Mouse (Mus musculus) stomach, postnatal 0 days (tissue): ENCODE measurements around the gene Qrfp. TPM values are rescaled to one million over a fixed set of nuclear protein-coding genes. Genes with fewer than 3 reads are reported as not detected.

Source experiments
- ATAC-seq: fragments of 200-750 bp; cut with Nextera tagmentation; 2 replicates; pipeline ENCODE4 v1.8.0; 2017; ENCODE audit not compliant: low FRiP score, low TSS enrichment
- DNase-seq: peaks from one replicate; pipeline ENCODE4 v3.0.0-alpha.2; 2016; ENCODE audit warnings: low spot score
- H3K27ac ChIP-seq: fragments of 300-500 bp; sonication (generic); replicated peaks from 2 replicates; pipeline ENCODE4 v1.5.1; 2014; ENCODE audit warnings: mild to moderate bottlenecking, control low read depth
- H3K27me3 ChIP-seq: fragments of 300-500 bp; sonication (generic); 2 replicates; pipeline ENCODE4 v1.6.1; 2014; ENCODE audit warnings: low read length; ENCODE audit not compliant: control insufficient read depth, insufficient read depth
- H3K36me3 ChIP-seq: fragments of 300-500 bp; sonication (generic); 2 replicates; pipeline ENCODE4 v1.6.1; 2014; ENCODE audit warnings: low read length, mixed read lengths; ENCODE audit not compliant: control insufficient read depth, insufficient read depth
- H3K4me1 ChIP-seq: fragments of 300-500 bp; sonication (generic); replicated peaks from 2 replicates; pipeline ENCODE4 v1.6.1; 2014; ENCODE audit warnings: antibody characterized with exemption; ENCODE audit not compliant: control insufficient read depth, insufficient read depth
- H3K4me2 ChIP-seq: fragments of 300-500 bp; sonication (generic); replicated peaks from 2 replicates; pipeline ENCODE4 v1.6.1; 2014; ENCODE audit warnings: low read depth, mild to moderate bottlenecking, control low read depth, moderate library complexity
- H3K4me3 ChIP-seq: fragments of 300-500 bp; sonication (generic); 2 replicates; pipeline ENCODE4 v1.5.1; 2014; ENCODE audit warnings: low read depth, low read length, control low read depth
- H3K9ac ChIP-seq: fragments of 300-500 bp; sonication (generic); 2 replicates; pipeline ENCODE4 v1.6.1; 2014; ENCODE audit warnings: mild to moderate bottlenecking, low read length, control low read depth, mixed read lengths
- H3K9me3 ChIP-seq: fragments of 300-500 bp; sonication (generic); 2 replicates; pipeline ENCODE4 v1.6.1; 2016; ENCODE audit warnings: low read length; ENCODE audit not compliant: control insufficient read depth
- CTCF ChIP-seq: IDR thresholded peaks from 2 replicates; pipeline ENCODE4 v1.5.1; 2016; ENCODE audit warnings: antibody characterized with exemption, low read depth, mild to moderate bottlenecking, moderate library complexity
- EP300 ChIP-seq: optimal IDR thresholded peaks from 2 replicates; pipeline ENCODE3; 2016; ENCODE audit warnings: antibody characterized with exemption
- WGBS: fragments of 180-500 bp; shearing (Covaris S2); extraction: QIAGEN DNeasy Blood & Tissue Kit; methylation state at CpG from one replicate; pipeline ENCODE4 v1.1.7; 2014; 5-methylcytosine and 5-hydroxymethylcytosine counted together
- polyA plus RNA-seq: library from polyadenylated mRNA; unstranded; fragments of >200 nt; fragmentation: Nextera tagmentation; extraction: Ambion mirVana; gene quantifications from 2 replicates; pipeline ENCODE4 v1.2.1, GENCODE M21; 2015

The Qrfp gene
- polyA plus RNA-seq, 1 experiment from 2014 or later = 0.08 TPM

- H3K4me1 ChIP-seq = peaks cover 12% of the 10 kb centered on the region
- peak overlapping the region; percentile 5; the same call in 1 of the 2 replicates for H3K4me2 ChIP-seq
- ATAC-seq = no peak
- H3K27me3 ChIP-seq = no peaks in the 10 kb centered on the region
- H3K9me3 ChIP-seq = no peaks in the 10 kb centered on the region
- no peak for TF ChIP-seq CTCF
- no peak for TF ChIP-seq EP300
- H3K9ac ChIP-seq = peak overlapping the region; percentile 23; the same call in 1 of the 2 replicates
- WGBS = 41% methylated on average over 2 of the region's 2 CpGs
- H3K27ac ChIP-seq = peak overlapping the region; percentile 56; the same call in 1 of the 2 replicates
- no peak for DNase-seq
- no peaks in the 10 kb centered on the region for H3K36me3 ChIP-seq
- H3K4me3 ChIP-seq = no peak overlapping the region
Observed at GRCm38 (mm10) chr2:31763271-31763670, 47.1 kb downstream of the Qrfp start.

- H3K27ac ChIP-seq = peak overlapping the region; percentile 56; the same call in 1 of the 2 replicates
- WGBS = 30% methylated on average over 2 of the region's 2 CpGs
- H3K4me2 ChIP-seq = peak overlapping the region; percentile 20; the same call in 1 of the 2 replicates
- TF ChIP-seq EP300 (no peak), CTCF (no peak)
- H3K27me3 ChIP-seq = no peaks in the 10 kb centered on the region
- peak overlapping the region; percentile 23; the same call in 1 of the 2 replicates for H3K9ac ChIP-seq
- no peaks in the 10 kb centered on the region for H3K36me3 ChIP-seq
- DNase-seq (no peak), ATAC-seq (no peak)
- H3K9me3 ChIP-seq = no peaks in the 10 kb centered on the region
- H3K4me3 ChIP-seq = no peak overlapping the region
- peaks cover 12% of the 10 kb centered on the region for H3K4me1 ChIP-seq
Observed at GRCm38 (mm10) chr2:31762853-31763252, 47.5 kb downstream of the Qrfp start.

- TF ChIP-seq CTCF = no peak
- no peak for TF ChIP-seq EP300
- Histone ChIP-seq H3K4me1 (peaks cover 10% of the 10 kb centered on the region), H3K36me3 (no peaks in the 10 kb centered on the region), H3K27me3 (no peaks in the 10 kb centered on the region), H3K9me3 (no peaks in the 10 kb centered on the region), H3K9ac (no peak overlapping the region; the same call in 1 of the 2 replicates), H3K4me2 (peak overlapping the region; percentile 84), H3K4me3 (peak overlapping the region; percentile 92), H3K27ac (peak overlapping the region; percentile 98)
- ATAC-seq = no peak
- 4% methylated on average over 3 of the region's 3 CpGs for WGBS
- DNase-seq = no peak
Observed at GRCm38 (mm10) chr2:31762155-31762554, 48.2 kb downstream of the Qrfp start.

- ATAC-seq (no peak), DNase-seq (no peak)
- H3K4me1 ChIP-seq = peaks cover 10% of the 10 kb centered on the region
Observed at GRCm38 (mm10) chr2:31761585-31761984, 48.8 kb downstream of the Qrfp start.

GRCm38 (mm10) chr2:31761115-31761531, 49.3 kb downstream of the Qrfp start:
- Histone ChIP-seq H3K27me3 (no peaks in the 10 kb centered on the region), H3K27ac (peak overlapping the region; percentile 98), H3K9me3 (no peaks in the 10 kb centered on the region), H3K4me2 (peak overlapping the region; percentile 84), H3K9ac (peak overlapping the region; percentile 99), H3K4me3 (peak overlapping the region; percentile 92), H3K36me3 (no peaks in the 10 kb centered on the region), H3K4me1 (peaks cover 10% of the 10 kb centered on the region)
- 4% methylated on average over 7 of the region's 7 CpGs for WGBS
- ATAC-seq (no peak), DNase-seq (no peak)
- TF ChIP-seq EP300 = no peak
- TF ChIP-seq CTCF = no peak

More at GRCm38 (mm10) chr2:31761585-31761984, 48.8 kb downstream of the Qrfp start:
- peak overlapping the region; percentile 92 for H3K4me3 ChIP-seq
- peak overlapping the region; percentile 98 for H3K27ac ChIP-seq
- H3K9ac ChIP-seq = peak overlapping the region; percentile 99
- 7% methylated on average over 4 of the region's 4 CpGs for WGBS
- TF ChIP-seq EP300 = no peak
- TF ChIP-seq CTCF = no peak
- H3K36me3 ChIP-seq = no peaks in the 10 kb centered on the region
- peak overlapping the region; percentile 84 for H3K4me2 ChIP-seq
- H3K9me3 ChIP-seq = no peaks in the 10 kb centered on the region
- H3K27me3 ChIP-seq = no peaks in the 10 kb centered on the region

GRCm38 (mm10) chr2:31760486-31760885, 49.9 kb downstream of the Qrfp start:
- no peak for TF ChIP-seq CTCF
- no peak for TF ChIP-seq EP300
- ATAC-seq (no peak), DNase-seq (no peak)
- Histone ChIP-seq H3K9me3 (no peaks in the 10 kb centered on the region), H3K4me1 (peaks cover 10% of the 10 kb centered on the region; the same call in 1 of the 2 replicates), H3K27me3 (no peaks in the 10 kb centered on the region), H3K9ac (peak overlapping the region; percentile 99), H3K4me3 (peak overlapping the region; percentile 92), H3K4me2 (peak overlapping the region; percentile 84), H3K36me3 (no peaks in the 10 kb centered on the region), H3K27ac (peak overlapping the region; percentile 98)
- 0% methylated on average over 1 of the region's 1 CpGs for WGBS
